Mouse (Mus musculus): ENCODE results near the gene Hnrnpul1.

Gene Hnrnpul1

GRCm38 (mm10) chr7:25689603-25690021, 64.9 kb downstream of the Hnrnpul1 start:
- no peak for DNase-seq (ENCODE audit: low spot score)

GRCm38 (mm10) chr7:25688810-25689586, 65.6 kb downstream of the Hnrnpul1 start:
- peak; percentile 61 for DNase-seq (ENCODE audit: low spot score)

GRCm38 (mm10) chr7:25687811-25688401, 66.7 kb downstream of the Hnrnpul1 start:
- DNase-seq (ENCODE audit: low spot score) = no peak

- peak; percentile 56 for DNase-seq (ENCODE audit: low spot score)
These were observed 67.7 kb downstream of the Hnrnpul1 start, which contains the start of gene Tgfb1 for GRCm38 (mm10) chr7:25686680-25687531. TSS of gene Tgfb1 (plus strand) at chr7:25687002.

GRCm38 (mm10) chr7:25685926-25686470, 68.6 kb downstream of the Hnrnpul1 start:
- DNase-seq (ENCODE audit: low spot score) = no peak

- no peak for DNase-seq (ENCODE audit: low spot score)
These were observed 69.9 kb downstream of the Hnrnpul1 start for GRCm38 (mm10) chr7:25684659-25685058.

GRCm38 (mm10) chr7:25683474-25684180, 70.9 kb downstream of the Hnrnpul1 start:
- DNase-seq (ENCODE audit: low spot score) = no peak

- no peak for DNase-seq (ENCODE audit: low spot score)
These were observed 73.0 kb downstream of the Hnrnpul1 start for GRCm38 (mm10) chr7:25681341-25682231.

- peak; percentile 88 for DNase-seq (ENCODE audit: low spot score)
These were observed 73.9 kb downstream of the Hnrnpul1 start, which contains the start of gene B9d2 for GRCm38 (mm10) chr7:25680514-25681258. TSS of gene B9d2 (plus strand) at chr7:25680780.

GRCm38 (mm10) chr7:25679971-25680370, 74.6 kb downstream of the Hnrnpul1 start:
- DNase-seq (ENCODE audit: low spot score) = no peak

- no peak for DNase-seq (ENCODE audit: low spot score)
These were observed 77.5 kb downstream of the Hnrnpul1 start for GRCm38 (mm10) chr7:25677013-25677412.

- DNase-seq (ENCODE audit: low spot score) = peak; percentile 70
These were observed 78.3 kb downstream of the Hnrnpul1 start for GRCm38 (mm10) chr7:25676085-25676781.

GRCm38 (mm10) chr7:25675405-25675804, 79.2 kb downstream of the Hnrnpul1 start:
- DNase-seq (ENCODE audit: low spot score) = no peak

- no peak for DNase-seq (ENCODE audit: low spot score)
These were observed 79.7 kb downstream of the Hnrnpul1 start, which contains the start of gene Tmem91 for GRCm38 (mm10) chr7:25674719-25675300. TSS of gene Tmem91 (minus strand) at chr7:25675166.

GRCm38 (mm10) chr7:25674297-25674696, 80.3 kb downstream of the Hnrnpul1 start:
- no peak for DNase-seq (ENCODE audit: low spot score)

- DNase-seq (ENCODE audit: low spot score) = no peak
These were observed 82.1 kb downstream of the Hnrnpul1 start for GRCm38 (mm10) chr7:25672442-25672841.

- no peak for DNase-seq (ENCODE audit: low spot score)
These were observed 82.9 kb downstream of the Hnrnpul1 start for GRCm38 (mm10) chr7:25671686-25672085.

Measured in ovary, adult 18-20 months (tissue).